Mouse (Mus musculus): ENCODE measurements around the gene Gatd1. TPM values are rescaled to one million over a fixed set of nuclear protein-coding genes. Genes with fewer than 3 reads are reported as not detected.
"Not testable (repeated sequence)": the region's sequence is repeated elsewhere in the genome, so short reads cannot be mapped to it uniquely, and the experiment has no call there.

Gene Gatd1
- polyA plus RNA-seq, 1 experiment = 33.6 TPM

DNA sequence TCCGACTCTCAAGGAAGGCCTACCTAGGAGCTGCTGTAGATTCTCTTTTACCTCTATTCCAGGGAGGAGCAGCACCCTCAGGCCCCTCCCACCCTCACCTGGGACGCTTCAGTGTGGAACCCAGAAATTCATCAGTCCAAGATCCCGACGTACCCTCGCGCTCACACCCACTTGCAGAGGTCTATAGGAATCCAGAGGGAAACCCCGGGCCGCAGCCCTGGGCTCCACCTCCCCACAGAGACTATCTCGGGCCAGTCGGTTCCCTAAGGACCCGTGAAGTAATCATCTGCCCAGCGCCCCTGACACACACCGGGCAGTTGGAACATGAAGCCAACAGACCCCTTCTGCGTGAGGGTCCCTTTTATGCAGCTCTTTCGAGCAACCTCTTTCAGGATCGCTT is 605 bp downstream of the Gatd1 start:
- no peak for TF ChIP-seq POLR2A (IDR thresholded peaks at IDR 0.05; ENCODE audit: borderline replicate concordance, control insufficient read depth, low read depth, low read length)
- TF ChIP-seq CTCF (IDR thresholded peaks at IDR 0.05; ENCODE audit: control insufficient read depth, insufficient read depth, low read length) = no peak
- peaks cover 1% of the 10 kb centered on the region; the same call in 1 of the 2 replicates for H3K4me1 ChIP-seq (ENCODE audit: control insufficient read depth, insufficient read depth, low read length)

DNA sequence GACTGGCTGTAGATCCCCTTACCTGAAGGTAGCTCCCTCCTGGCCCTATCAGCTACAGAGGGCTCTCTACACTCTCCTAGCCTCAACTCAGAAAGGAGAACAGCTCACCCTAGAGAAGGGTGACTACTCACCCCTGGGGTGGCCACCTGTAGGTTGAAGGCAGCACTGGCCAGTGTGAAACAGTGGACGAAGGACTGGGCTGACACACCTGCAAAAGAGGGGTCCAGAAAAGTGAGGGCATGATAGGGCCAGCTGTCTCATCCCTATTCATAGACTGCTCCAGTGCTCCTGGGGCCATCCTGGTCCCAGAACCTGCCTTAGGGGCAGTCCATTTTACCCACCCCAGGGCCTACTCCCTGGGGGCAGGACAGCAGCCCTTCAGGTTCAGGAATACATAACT is 2.3 kb downstream of the Gatd1 start:
- TF ChIP-seq POLR2A (IDR thresholded peaks at IDR 0.05; ENCODE audit: borderline replicate concordance, control insufficient read depth, low read depth, low read length) (no peak), CTCF (IDR thresholded peaks at IDR 0.05; ENCODE audit: control insufficient read depth, insufficient read depth, low read length) (no peak)
- Histone ChIP-seq H3K4me3 (replicated peaks; ENCODE audit: control insufficient read depth, low read depth, low read length) (no peak overlapping the region), H3K27ac (ENCODE audit: control insufficient read depth, insufficient read depth, low read depth, low read length, poor library complexity) (no peak overlapping the region), H3K4me1 (ENCODE audit: control insufficient read depth, insufficient read depth, low read length) (peaks cover 1% of the 10 kb centered on the region; the same call in 1 of the 2 replicates)
- WGBS = 90% methylated on average over 1 of the region's 1 CpGs

More for the DNA sequence above, 605 bp downstream of the Gatd1 start:
- H3K27ac ChIP-seq (ENCODE audit: control insufficient read depth, insufficient read depth, low read depth, low read length, poor library complexity) = peak overlapping the region; percentile 64
- peak overlapping the region; percentile 88 for H3K4me3 ChIP-seq (replicated peaks; ENCODE audit: control insufficient read depth, low read depth, low read length)
- WGBS = 6% methylated on average over 16 of the region's 16 CpGs

DNA sequence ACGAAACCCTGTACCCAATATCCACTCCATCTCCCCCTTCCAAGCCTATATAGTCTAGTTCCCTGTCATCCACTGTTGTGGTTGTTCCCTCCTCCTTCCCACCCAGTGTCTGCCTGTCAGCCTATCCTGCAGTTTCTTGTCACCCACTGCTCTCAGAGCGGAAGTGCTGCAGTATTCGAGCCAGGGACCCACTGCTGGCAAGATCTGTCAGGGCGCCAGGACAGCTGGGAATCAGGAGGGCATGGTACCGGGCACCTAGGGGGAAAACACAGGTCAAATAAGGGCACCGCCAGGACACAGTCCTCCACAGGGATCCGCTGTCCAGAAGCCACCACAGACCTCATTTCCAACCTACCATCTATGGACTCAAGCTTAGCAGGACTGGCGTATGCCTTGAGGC is 3.3 kb downstream of the Gatd1 start:
- Histone ChIP-seq H3K27ac (ENCODE audit: control insufficient read depth, insufficient read depth, low read depth, low read length, poor library complexity) (no peak overlapping the region), H3K4me3 (replicated peaks; ENCODE audit: control insufficient read depth, low read depth, low read length) (no peak overlapping the region), H3K4me1 (ENCODE audit: control insufficient read depth, insufficient read depth, low read length) (peaks cover 1% of the 10 kb centered on the region; the same call in 1 of the 2 replicates)
- TF ChIP-seq POLR2A (IDR thresholded peaks at IDR 0.05; ENCODE audit: borderline replicate concordance, control insufficient read depth, low read depth, low read length) (0 out of 2 replicates have a peak, but pooled peaks have one; percentile 16), CTCF (IDR thresholded peaks at IDR 0.05; ENCODE audit: control insufficient read depth, insufficient read depth, low read length) (no peak)
- WGBS = 85% methylated on average over 8 of the region's 8 CpGs

DNA sequence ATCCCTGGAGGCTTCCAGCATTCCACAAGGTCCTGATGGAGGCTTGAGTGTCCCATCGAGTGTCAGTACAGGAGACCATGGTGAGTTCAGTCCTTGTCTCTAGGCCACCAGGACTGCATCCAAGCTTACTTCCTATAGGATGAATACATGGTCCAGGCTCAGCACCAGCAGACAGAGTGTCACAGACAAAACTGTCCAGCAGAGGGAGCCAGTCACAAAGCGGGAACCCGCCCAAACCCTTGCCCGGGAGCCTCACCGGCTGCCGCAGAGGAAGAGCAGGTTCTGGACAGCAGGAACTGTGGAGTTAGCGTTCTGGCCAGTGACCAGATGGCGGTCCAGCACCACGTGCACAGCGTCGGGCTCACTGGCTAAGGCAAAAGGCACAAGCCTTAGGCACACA is 5.1 kb downstream of the Gatd1 start:
- WGBS = 8% methylated on average over 11 of the region's 11 CpGs
- peak; percentile 92 for TF ChIP-seq CTCF (IDR thresholded peaks at IDR 0.05; ENCODE audit: control insufficient read depth, insufficient read depth, low read length)
- TF ChIP-seq POLR2A (IDR thresholded peaks at IDR 0.05; ENCODE audit: borderline replicate concordance, control insufficient read depth, low read depth, low read length) = no peak
- no peak overlapping the region for H3K27ac ChIP-seq (ENCODE audit: control insufficient read depth, insufficient read depth, low read depth, low read length, poor library complexity)
- peaks cover 1% of the 10 kb centered on the region; the same call in 1 of the 2 replicates for H3K4me1 ChIP-seq (ENCODE audit: control insufficient read depth, insufficient read depth, low read length)
- no peak overlapping the region for H3K4me3 ChIP-seq (replicated peaks; ENCODE audit: control insufficient read depth, low read depth, low read length)

DNA sequence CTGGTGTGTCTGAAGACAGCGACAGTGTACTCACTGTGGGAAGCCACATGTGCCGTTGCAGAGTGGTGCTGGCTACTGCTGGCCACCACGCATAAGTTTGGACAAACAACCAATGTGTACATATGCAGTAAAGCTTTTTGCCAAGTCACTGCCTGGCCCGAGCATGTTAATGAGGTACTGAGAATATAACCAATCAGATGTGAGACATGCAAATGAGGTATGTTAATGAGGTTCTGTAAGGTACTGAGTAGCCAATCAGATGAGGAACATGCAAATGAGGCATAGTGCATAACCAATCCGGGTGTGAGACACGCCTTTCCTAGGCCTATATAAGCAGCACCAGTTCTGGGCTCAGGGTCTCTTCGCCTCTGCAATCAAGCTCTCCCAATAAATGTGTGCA is 6.3 kb downstream of the Gatd1 start:
- 91% methylated on average over 7 of the region's 7 CpGs for WGBS
- not testable (repeated sequence) for H3K4me3 ChIP-seq (replicated peaks; ENCODE audit: control insufficient read depth, low read depth, low read length); H3K27ac ChIP-seq (ENCODE audit: control insufficient read depth, insufficient read depth, low read depth, low read length, poor library complexity)

DNA sequence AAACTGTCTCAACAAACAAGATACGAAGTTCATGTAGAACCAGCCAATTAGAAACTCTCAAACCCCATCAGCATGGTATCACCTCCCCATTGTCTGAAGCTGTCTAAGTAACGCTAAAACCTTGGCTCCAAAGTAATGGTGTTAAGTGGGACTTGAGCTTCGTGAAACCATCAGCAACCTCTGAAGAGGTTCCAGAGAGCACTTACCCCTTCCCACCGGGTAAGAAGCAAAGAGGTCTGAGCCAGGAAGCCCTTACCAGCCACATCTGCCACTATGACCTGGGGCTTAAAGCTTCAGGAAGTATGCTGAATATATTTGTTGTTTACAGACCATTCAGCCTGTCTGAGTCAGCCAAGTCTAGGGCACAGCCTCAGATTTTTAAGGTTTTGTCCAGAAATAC is 8.5 kb downstream of the Gatd1 start:
- H3K27ac ChIP-seq (ENCODE audit: control insufficient read depth, insufficient read depth, low read depth, low read length, poor library complexity) = no peak overlapping the region
- WGBS = 73% methylated on average over 4 of the region's 4 CpGs
- TF ChIP-seq CTCF (IDR thresholded peaks at IDR 0.05; ENCODE audit: control insufficient read depth, insufficient read depth, low read length) = no peak
- TF ChIP-seq POLR2A (IDR thresholded peaks at IDR 0.05; ENCODE audit: borderline replicate concordance, control insufficient read depth, low read depth, low read length) = no peak

More for the DNA sequence above, 6.3 kb downstream of the Gatd1 start:
- not testable (repeated sequence) for H3K4me1 ChIP-seq (ENCODE audit: control insufficient read depth, insufficient read depth, low read length)

DNA sequence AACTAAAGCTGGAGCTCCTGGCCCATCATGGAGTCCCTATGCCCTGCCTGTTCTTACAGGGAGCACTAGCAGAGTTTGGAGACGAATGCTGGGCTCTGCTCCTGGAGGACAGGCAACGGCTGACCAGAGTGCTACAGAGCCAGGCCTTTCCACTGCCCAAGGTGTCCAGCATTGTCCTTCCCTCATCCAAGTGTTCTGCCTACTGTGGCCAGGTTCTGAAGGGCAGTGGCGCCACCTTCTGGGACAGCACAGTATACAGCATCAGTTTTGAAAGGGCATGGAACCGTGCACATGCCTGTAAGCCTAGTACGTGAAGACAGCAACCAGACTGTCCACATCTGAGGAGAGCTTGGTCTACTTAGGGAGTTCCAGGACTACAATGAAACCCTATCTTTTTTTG is 10.6 kb downstream of the Gatd1 start:
- Histone ChIP-seq H3K4me1 (ENCODE audit: control insufficient read depth, insufficient read depth, low read length) (no peaks in the 10 kb centered on the region), H3K4me3 (replicated peaks; ENCODE audit: control insufficient read depth, low read depth, low read length) (no peak overlapping the region), H3K27ac (ENCODE audit: control insufficient read depth, insufficient read depth, low read depth, low read length, poor library complexity) (no peak overlapping the region)
- WGBS = 46% methylated on average over 5 of the region's 5 CpGs
- TF ChIP-seq CTCF (IDR thresholded peaks at IDR 0.05; ENCODE audit: control insufficient read depth, insufficient read depth, low read length) = peak; percentile 98
- no peak for TF ChIP-seq POLR2A (IDR thresholded peaks at IDR 0.05; ENCODE audit: borderline replicate concordance, control insufficient read depth, low read depth, low read length)

More for the DNA sequence above, 8.5 kb downstream of the Gatd1 start:
- Histone ChIP-seq H3K4me1 (ENCODE audit: control insufficient read depth, insufficient read depth, low read length) (peaks cover 1% of the 10 kb centered on the region; the same call in 1 of the 2 replicates), H3K4me3 (replicated peaks; ENCODE audit: control insufficient read depth, low read depth, low read length) (no peak overlapping the region)

DNA sequence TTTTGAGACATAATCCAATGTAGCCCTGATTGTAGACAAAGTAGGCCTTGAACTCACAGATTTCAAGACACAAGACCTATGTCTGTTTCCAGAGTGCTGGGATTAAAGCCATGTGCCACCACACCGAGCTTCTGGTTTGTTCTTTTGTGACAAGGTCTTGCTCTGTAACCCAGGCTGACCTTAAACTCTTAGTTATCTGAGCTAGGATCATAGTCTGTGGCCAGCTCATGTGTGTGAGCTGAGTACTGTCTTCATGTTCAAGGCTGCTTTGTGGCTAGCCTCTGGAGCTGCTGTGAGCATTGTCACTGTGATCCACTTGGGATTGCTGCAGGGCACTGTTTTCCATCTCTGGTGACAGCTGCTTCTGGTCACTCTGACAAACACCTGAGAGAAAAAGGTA is 18.6 kb downstream of the Gatd1 start:
- TF ChIP-seq CTCF (IDR thresholded peaks at IDR 0.05; ENCODE audit: control insufficient read depth, insufficient read depth, low read length) (no peak), POLR2A (IDR thresholded peaks at IDR 0.05; ENCODE audit: borderline replicate concordance, control insufficient read depth, low read depth, low read length) (no peak)
- WGBS = 51% methylated on average over 1 of the region's 1 CpGs
- no peak overlapping the region for H3K4me3 ChIP-seq (replicated peaks; ENCODE audit: control insufficient read depth, low read depth, low read length)

DNA sequence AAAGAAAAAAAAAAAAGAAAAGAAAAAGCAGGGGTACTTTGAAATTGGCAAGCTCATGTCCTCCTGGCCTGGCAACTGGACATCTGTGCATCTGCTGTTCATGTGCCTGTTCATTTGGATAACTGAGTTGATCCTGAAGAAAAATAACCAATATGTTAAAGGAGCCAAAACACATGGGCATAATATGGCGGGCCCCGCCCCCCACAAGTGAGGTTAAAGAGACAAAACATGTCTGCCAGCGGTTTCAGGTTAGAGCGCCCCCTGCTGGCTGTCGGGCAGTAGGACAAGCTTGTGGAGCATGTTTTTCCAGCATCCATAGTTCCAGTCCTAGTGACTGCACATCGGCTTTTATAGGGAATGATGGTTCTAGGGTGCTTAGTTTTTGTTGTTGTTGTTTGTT is 19.2 kb downstream of the Gatd1 start:
- 18% methylated on average over 6 of the region's 6 CpGs for WGBS
- Histone ChIP-seq H3K4me3 (replicated peaks; ENCODE audit: control insufficient read depth, low read depth, low read length) (no peak overlapping the region), H3K4me1 (ENCODE audit: control insufficient read depth, insufficient read depth, low read length) (no peaks in the 10 kb centered on the region; the same call in 1 of the 2 replicates), H3K27ac (ENCODE audit: control insufficient read depth, insufficient read depth, low read depth, low read length, poor library complexity) (no peak overlapping the region)
- TF ChIP-seq CTCF (IDR thresholded peaks at IDR 0.05; ENCODE audit: control insufficient read depth, insufficient read depth, low read length) = peak; percentile 88
- TF ChIP-seq POLR2A (IDR thresholded peaks at IDR 0.05; ENCODE audit: borderline replicate concordance, control insufficient read depth, low read depth, low read length) = no peak

More for the DNA sequence above, 18.6 kb downstream of the Gatd1 start:
- Histone ChIP-seq H3K27ac (ENCODE audit: control insufficient read depth, insufficient read depth, low read depth, low read length, poor library complexity) (no peak overlapping the region), H3K4me1 (ENCODE audit: control insufficient read depth, insufficient read depth, low read length) (no peaks in the 10 kb centered on the region; the same call in 1 of the 2 replicates)

Data from bone marrow, adult 2 months (tissue).